Comparison of ENCODE assay signal across 32 mouse cellular contexts in genomic region chr17:32631936-32632335, GRCm38 (mm10). TPM values are rescaled to one million over a fixed set of nuclear protein-coding genes. Genes with fewer than 3 reads are reported as not detected.
"Had no signal": no experiment of that assay in that cellular context is flagged by ENCODE, and none has a peak within 500 bp of the region (broad histone marks: within the 10 kb centered on the region; RNA-seq: fewer than 3 reads in every experiment).

No protein-coding gene starts in this region.

- H3K4me3 ChIP-seq: limb, embryonic 10.5 days; limb, embryonic 13.5 days; liver, embryonic 12.5 days; liver, embryonic 15.5 days; lung, embryonic 15.5 days; megakaryocyte, embryonic 14.5 days; midbrain, embryonic 10.5 days; midbrain, embryonic 13.5 days; myocyte; neural tube, embryonic 13.5 days had no signal

- H3K27ac ChIP-seq: kidney, postnatal 0 days; limb, embryonic 10.5 days; limb, embryonic 13.5 days; liver, embryonic 12.5 days; liver, embryonic 15.5 days; lung, embryonic 15.5 days; midbrain, embryonic 10.5 days; midbrain, embryonic 13.5 days; neural tube, embryonic 13.5 days had no signal

- H3K27me3 ChIP-seq: limb, embryonic 13.5 days; liver, embryonic 12.5 days; liver, embryonic 15.5 days; lung, embryonic 15.5 days; midbrain, embryonic 13.5 days; neural tube, embryonic 13.5 days had no signal

- DNase-seq: kidney, adult 9 months; kidney, postnatal 25 days; liver; lung, adult 18-20 months; lung, postnatal 10 days; lung, postnatal 36 days; retina, postnatal 1 day; right cerebral cortex, postnatal 25 days; spleen, adult 18-20 months; thymus, adult 2 months; thymus, postnatal 14 days; thymus, postnatal 4 days had no signal

- H3K4me1 ChIP-seq: limb, embryonic 13.5 days; midbrain, embryonic 13.5 days had no signal

- H3K4me2 ChIP-seq: limb, embryonic 13.5 days; liver, embryonic 12.5 days; liver, embryonic 15.5 days; lung, embryonic 15.5 days; midbrain, embryonic 13.5 days; neural tube, embryonic 13.5 days had no signal

- ATAC-seq: liver, embryonic 12.5 days; midbrain, embryonic 13.5 days; midbrain, embryonic 16.5 days had no signal

- H3K9me3 ChIP-seq: limb, embryonic 10.5 days; limb, embryonic 13.5 days; liver, embryonic 12.5 days; liver, embryonic 15.5 days; lung, embryonic 15.5 days; midbrain, embryonic 10.5 days; midbrain, embryonic 13.5 days; neural tube, embryonic 13.5 days had no signal

- H3K9ac ChIP-seq: limb, embryonic 13.5 days; liver, embryonic 12.5 days; liver, embryonic 15.5 days; lung, embryonic 15.5 days; midbrain, embryonic 13.5 days; neural tube, embryonic 13.5 days had no signal

- H3K36me3 ChIP-seq: limb, embryonic 10.5 days; limb, embryonic 13.5 days; liver, embryonic 12.5 days; liver, embryonic 15.5 days; lung, embryonic 15.5 days; midbrain, embryonic 10.5 days; midbrain, embryonic 13.5 days; neural tube, embryonic 13.5 days had no signal

RNA-seq across cellular contexts. Expression of gene Cyp4f37, which starts 10.8 kb away (rescaled TPM):
- total RNA-seq: layer of hippocampus, adult 8-10 months; layer of hippocampus, postnatal 14 days; left cerebral cortex, adult 8-10 months; left cerebral cortex, postnatal 25 days had no signal
- polyA plus RNA-seq: kidney, postnatal 0 days; large intestine, adult 2 months; limb, embryonic 10.5 days; limb, embryonic 13.5 days; liver, embryonic 12.5 days; liver, embryonic 15.5 days; lung, embryonic 15.5 days; midbrain, embryonic 16.5 days; myocyte; stomach, embryonic 16.5 days; thymus, adult 2 months had no signal

RNA-seq across cellular contexts. Expression of gene Cyp4f40, which starts 26.8 kb away (rescaled TPM):
- total RNA-seq: layer of hippocampus, adult 8-10 months; layer of hippocampus, postnatal 14 days; left cerebral cortex, adult 8-10 months; left cerebral cortex, postnatal 25 days; monocyte, adult 5-6 weeks; neutrophil, adult 5-6 weeks had no signal
- polyA plus RNA-seq: limb, embryonic 10.5 days; limb, embryonic 13.5 days; liver, embryonic 12.5 days; liver, embryonic 15.5 days; lung, embryonic 15.5 days; midbrain, embryonic 10.5 days; midbrain, embryonic 13.5 days; neural tube, embryonic 13.5 days had no signal

RNA-seq across cellular contexts. Expression of gene Cyp4f15, which starts 53.5 kb away (rescaled TPM):
- total RNA-seq: monocyte, adult 5-6 weeks; neutrophil, adult 5-6 weeks had no signal
- polyA plus RNA-seq: lung, embryonic 15.5 days; myocyte had no signal
